Mouse (Mus musculus) heart, adult 10 weeks (tissue): ENCODE measurements around the gene Abca8b. TPM values are rescaled to one million over a fixed set of nuclear protein-coding genes. Genes with fewer than 3 reads are reported as not detected.

Experiments
- polyA plus RNA-seq: library from polyadenylated mRNA; stranded (reverse); fragments of 350-450 nt; fragmentation: Illumina TruSeq; extraction: RNeasy Lipid Tissue Mini Kit (QIAGEN cat#74804); gene quantifications from one replicate; pipeline ENCODE4 v1.2.3, GENCODE M21; 2014; ENCODE audit warnings: low read depth, low replicate concordance

The Abca8b gene
- 8.0 TPM for polyA plus RNA-seq

GRCm38 (mm10) chr11:109995624-109996023 is at the start of gene Abca8b:
Abca8b (minus strand) TSS chr11:109995845.

Other genes with a start within 250 kb of the Abca8b start
- gene 1700012B07Rik, start 167.8 kb downstream of the Abca8b start, polyA plus RNA-seq = not detected
- 79.0 TPM for gene Abca8a, start 100.1 kb upstream of the Abca8b start, polyA plus RNA-seq
- gene Abca9, start 172.4 kb upstream of the Abca8b start, polyA plus RNA-seq = 8.0 TPM